Mouse (Mus musculus) heart, postnatal 14 days (tissue): ENCODE measurements around the gene Zfp82. TPM values are rescaled to one million over a fixed set of nuclear protein-coding genes. Genes with fewer than 3 reads are reported as not detected.
"Not testable (repeated sequence)": the region's sequence is repeated elsewhere in the genome, so short reads cannot be mapped to it uniquely, and the experiment has no call there.

ENCODE experiments used
- DNase-seq, 2 experiments: peaks; one replicate each; pipeline ENCODE4 v3.0.0; 2021 to 2022
- intact Hi-C: fragments of 180-260 bp; cut with DNase I; formaldehyde crosslinking; loops from one replicate; pipeline ENCODE4 v1.15.1; 2025
- long read RNA-seq, 2 experiments: library from polyadenylated mRNA; stranded (forward); transcript quantifications; one replicate each; pipeline ENCODE4 v2.0.0; 2021
- total RNA-seq, 2 experiments: library from RNA; stranded (reverse); gene quantifications; 2 replicates each; pipeline ENCODE4 v1.2.3; 2021

Gene Zfp82
- total RNA-seq: 1 to 10 TPM; 2.0 to 2.1 TPM
- long read RNA-seq, experiment 1, partial matches to known transcripts: 0 of 8 reads
- long read RNA-seq, experiment 1, other reads (novel, unspliced or antisense): 5 of 8 reads
- long read RNA-seq, experiment 2, partial matches to known transcripts: 0 of 1 reads
- long read RNA-seq, experiment 2, other reads (novel, unspliced or antisense): 1 of 1 reads

DNA sequence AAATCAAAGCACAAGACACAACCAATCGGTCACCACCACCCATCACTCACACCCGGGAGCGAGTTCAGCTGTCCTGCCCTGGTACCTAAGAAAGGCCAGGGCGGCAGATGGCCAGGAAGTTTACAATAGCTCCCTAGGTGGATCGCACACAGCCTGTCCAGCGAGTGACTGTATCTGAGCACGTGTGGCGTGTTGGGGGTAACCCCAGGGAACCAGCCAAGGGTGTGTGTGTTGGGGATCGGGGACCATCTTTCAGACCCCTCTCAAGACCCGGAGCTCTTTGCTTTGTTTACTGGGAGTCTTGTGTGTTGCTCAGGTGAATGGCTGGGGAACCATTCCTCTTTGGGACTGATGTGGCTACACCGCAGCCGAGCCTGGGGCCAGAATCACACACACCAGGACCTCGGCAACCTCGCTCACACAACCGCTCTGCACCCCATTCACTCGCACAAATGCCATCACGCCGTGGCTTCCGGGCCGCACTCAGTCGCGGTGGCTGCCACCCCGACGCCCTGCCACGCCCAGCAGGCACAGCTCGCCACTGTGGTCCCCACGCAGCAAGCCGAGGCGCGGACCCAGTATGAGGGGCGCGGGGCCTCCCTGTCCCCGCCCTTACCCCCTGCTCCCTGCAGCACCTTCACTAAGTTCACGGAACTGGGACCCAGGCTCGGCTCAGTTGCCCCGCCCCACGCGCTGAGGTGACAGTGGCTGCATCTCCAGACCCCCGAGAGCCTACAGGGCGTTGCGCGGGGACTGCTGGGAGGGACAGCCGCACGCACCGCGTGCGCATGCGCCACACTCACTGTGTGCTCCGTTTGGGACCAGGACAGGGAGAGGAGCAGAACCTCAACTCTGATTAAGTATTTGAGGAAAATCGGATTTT lies at the start of gene Zfp82:
TSS of gene Zfp82 (minus strand) at position 755 of the 883 bp plus-strand sequence.
- peak; percentile 82 to 89 for DNase-seq
- intact Hi-C loops: no loop called here

DNA sequence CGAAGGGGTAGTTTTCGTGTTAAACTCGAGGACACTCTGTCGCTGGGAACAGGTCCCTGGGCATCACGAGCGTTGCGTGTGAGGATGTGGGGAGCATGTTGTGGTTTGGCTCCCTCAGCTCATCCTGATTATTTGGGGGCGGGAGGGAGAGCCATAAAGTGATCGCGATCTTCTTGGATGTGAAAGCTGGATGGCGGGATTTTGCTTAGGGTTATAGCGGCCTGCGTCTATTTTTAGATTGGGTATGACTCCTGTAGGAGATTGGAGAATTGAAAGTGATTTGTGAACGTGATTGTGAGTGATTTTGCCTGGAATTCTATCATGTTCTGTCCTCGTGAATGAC lies 49.5 kb upstream of the Zfp82 start:
- intact Hi-C loops: loop anchor here (5.0 kb wide), 1 partner anchor 35 kb away; no protein-coding TSS in a partner anchor
- DNase-seq: no peak

DNA sequence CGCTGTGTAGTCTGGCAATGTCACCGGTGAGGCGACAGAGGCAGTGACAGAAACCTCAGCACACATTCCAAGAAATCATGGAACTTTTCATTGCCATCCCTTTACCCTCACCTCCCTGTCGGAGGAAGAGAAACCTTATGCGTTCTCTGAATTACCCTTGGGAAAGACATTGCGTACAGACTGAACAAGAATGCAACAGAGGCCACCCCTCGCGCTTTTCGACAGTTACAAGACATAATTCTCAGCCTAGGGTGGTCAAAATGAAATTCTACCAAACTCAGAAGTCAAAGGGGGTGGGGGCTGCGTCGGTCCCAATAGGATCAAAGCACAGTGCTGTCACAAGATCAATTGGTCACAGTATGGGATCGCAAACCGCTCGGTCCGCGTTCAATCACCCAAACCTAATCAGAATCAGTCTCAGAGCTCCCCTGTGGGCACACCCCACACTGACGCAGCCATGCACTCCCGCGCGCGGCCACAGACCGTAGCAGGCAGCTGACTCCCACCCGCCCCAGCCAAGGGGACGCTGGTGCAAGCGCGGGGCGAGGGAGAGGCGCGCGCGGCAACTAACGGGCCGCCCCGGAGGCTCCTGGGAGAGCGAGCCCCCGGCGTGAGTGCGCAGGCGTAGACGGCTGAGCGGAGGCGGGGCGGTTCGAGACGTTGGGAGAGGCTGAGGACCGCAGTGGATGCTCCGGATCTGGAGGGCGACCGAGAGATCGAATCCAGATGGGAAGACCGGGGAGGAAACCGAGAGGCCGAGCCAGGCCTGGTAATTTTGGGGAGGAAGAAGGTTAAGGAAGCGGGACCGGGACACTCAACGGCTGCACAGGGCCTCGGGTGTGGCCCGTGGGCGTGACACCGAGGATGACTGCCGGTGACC lies 48.8 kb upstream of the Zfp82 start, which contains the start of gene Zfp382:
TSS of gene Zfp382 (plus strand) at position 635 of the 880 bp plus-strand sequence.
- peak; percentile 92 to 95 for DNase-seq
- intact Hi-C loops: loop anchor here (5.0 kb wide), 1 partner anchor 34 kb away; no protein-coding TSS in a partner anchor

DNA sequence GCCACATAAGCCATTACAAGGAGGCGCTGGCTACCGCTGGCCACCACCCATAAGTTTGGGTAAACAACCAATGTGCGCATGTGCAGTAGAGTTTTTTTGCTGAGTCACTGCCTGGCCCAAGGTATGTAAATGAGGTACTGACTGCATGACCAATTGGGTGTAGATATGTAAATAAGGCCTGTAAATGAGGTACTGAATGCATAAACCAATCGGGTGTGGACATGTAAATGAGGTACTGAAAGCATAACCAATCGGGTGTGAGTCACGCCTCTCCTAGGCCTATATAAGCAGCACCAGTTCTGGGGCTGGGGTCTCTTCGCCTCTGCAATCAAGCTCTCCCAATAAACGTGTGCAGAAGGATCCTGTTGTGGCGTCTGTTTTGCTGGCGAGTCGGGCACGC lies 45.2 kb upstream of the Zfp82 start:
- intact Hi-C loops, DNase-seq: not testable (repeated sequence)

DNA sequence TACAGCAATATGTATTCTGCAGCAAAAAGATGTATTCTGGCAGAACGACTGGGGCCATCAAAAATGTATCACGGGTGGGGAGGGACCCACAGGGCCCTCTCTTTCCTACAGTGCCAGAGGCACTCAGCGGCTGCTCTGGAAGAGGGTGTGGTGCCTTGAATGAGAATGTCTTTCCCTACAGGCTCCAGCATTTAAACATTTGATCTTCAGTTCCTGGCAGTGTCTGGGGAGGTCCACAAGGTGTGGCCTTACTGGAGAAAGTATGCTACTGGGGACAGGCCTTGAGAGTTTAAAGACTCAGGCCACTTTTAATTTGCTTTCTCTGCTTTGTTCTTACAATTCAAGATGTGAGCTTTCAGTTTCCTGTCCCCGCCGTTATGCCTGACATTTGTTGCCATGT lies 43.4 kb upstream of the Zfp82 start:
- intact Hi-C loops: no loop called here
- DNase-seq: no peak

DNA sequence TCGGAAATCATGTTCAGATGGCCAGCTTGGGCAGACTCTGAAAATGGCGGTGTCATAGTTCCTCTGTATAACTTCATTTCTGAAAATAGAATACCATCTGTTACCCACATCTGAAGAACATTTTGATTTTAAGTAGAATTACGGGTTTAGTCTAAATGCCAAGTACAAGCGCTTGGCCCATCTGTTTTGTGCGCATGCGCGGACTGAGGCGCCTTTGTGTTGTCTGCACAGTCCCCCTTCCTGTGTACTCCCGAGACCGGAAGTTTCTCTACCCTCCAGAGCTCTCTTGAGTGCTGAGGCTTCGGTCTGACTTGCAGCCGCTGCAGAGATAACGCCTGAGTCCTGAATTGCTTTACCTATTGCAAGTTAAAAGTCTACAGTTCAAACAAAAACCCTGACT lies 26.6 kb upstream of the Zfp82 start:
- intact Hi-C loops: loop anchor here (5.0 kb wide), 1 partner anchor 68 kb away; the partner anchor contains the start of gene Zfp146
- DNase-seq: peak; percentile 35 to 40

DNA sequence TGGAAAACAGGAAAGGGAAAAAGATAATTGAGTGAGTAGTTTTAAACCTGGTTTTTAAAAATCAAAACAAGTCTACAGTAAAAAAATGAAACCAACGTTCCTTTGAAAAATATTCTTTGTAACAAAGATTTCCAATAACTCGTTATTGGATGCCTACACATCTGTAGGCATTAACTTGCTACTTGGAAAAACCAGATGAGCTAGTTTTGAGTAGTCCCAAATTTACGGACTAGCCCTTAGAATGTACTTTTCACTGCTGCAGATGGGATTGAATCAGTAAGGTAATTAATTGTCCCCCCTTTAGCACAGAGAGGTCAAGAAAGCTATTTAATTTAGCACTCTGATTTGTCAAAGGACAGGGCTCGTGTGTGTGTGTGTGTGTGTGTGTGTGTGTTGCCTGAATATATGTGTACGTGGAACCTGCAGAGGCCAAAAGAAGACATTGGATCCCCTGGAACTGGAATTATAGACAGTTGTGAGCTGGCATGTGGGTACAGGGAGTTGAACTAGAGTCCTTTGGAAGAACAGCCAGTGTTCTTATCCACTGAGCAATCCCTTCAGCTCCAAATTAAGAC lies 22.9 kb upstream of the Zfp82 start:
- intact Hi-C loops: loop anchor here (5.0 kb wide), 1 partner anchor 72 kb away; the partner anchor contains the start of gene Zfp146
- no peak for DNase-seq

DNA sequence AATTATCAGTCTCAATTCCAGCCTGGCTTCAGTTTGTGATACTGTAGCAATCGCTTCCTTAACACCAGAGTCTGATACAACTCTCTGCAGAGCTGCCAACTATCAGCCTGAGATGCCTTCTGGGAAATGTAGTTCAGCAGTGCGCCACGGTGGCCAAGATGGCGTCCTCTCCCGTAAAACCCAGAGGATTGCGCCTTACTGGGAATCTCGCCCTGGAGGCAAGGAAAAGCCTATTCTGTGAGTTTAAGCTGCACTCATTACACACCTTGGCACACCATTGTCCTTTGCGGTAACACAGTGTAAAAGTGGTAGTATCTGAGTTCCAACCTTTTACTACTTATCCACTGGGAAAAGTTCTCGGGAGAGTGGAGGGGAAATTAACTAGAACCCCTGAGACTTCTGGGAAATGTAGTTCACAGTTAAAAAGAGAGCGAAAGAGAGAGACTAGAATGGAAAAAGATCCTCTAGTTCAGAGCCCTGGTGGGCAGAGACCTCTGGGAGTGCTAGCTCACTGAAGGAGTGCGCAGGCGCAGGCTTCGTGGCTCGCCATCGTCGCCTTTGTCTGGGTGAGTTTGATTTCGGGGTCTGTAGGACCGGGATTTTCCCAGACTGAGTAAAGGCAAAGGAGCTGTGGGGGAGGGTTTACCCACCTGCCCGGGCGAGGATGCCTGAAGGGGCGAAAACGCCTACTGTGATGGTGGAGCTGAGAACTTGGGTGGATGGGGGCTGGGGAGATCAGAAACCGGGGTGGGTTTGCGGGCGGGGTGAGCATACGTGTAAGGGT lies 22.1 kb upstream of the Zfp82 start, which contains the start of gene Zfp260:
TSS of gene Zfp260 (plus strand) at position 132 of the 784 bp plus-strand sequence.
- intact Hi-C loops: loop anchor here (5.0 kb wide), 1 partner anchor 72 kb away; the partner anchor contains the start of gene Zfp146

DNA sequence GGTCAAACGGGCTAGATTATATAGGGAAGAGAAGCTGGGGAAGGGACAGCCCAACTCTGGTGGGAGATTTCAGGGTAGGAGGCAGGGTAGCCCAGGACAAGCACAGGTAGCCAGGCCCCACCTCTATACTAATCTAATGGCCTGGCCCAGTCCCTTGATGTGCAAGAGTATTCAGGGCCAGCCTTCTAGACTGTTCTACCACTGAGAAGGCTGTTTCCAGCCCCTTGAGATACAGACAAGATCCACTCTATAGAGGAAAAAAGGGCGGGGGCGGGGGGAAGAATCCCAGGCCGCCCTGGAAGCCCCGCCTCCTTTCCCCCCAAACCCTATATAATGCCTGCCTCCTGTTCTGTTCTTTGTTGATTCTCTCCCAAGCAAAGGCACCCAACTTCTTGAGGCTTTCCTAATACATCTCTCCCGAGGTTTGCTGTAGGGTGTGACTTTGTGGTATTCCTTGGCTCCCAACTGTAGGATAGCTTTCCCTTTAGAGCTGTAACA lies 21.3 kb upstream of the Zfp82 start:
- DNase-seq: no peak
- intact Hi-C loops: no loop called here

More for the DNA sequence above, 22.1 kb upstream of the Zfp82 start, which contains the start of gene Zfp260:
- peak; percentile 88 to 89 for DNase-seq

DNA sequence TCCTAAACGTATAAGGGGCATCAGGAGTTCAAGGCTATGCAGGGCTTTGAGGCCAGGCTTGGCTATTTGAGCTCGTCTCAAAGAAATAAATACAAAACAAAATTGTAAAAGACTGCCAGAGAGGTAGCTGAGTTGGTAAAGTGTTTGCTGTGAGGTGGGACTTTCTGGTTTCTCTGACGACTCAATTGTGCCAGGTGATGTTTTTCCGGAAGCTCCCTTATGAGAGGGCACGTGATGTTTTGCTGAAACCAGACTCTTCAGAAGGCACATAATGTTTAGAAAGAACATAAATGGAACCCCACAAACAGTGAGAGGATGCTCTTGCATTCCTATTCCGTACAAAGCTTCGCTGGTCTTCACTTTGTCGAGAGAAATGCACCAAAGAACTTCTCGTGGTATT lies 20.0 kb upstream of the Zfp82 start:
- DNase-seq: no peak
- intact Hi-C loops: no loop called here

DNA sequence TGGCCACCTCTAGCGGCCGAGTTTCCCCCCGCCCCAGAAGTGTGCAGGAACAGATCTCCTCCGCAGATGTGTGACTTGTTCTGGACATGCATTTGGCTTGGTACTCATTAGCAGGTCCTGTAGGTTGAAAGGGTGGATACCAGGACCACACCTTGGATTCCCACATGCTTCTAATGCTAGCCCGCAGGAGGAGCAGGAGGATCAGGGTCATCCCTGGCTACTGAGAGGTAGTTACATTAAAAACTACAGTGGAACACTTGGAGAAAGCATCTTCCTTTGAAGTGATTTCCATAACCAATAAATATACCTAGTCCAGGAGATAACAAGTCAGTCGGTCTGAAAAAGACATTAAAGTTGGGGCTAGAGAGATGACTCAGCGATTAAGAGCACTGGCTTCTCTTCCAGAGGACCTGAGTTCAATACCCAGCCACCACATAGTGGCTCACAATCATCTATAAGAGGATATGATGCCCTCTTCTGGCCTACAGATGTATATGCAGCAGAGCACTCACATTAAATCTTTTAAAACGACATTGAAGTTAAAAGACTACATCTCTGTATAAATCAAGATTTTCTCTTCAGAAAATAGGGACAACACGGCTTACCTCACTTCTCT lies 18.4 kb upstream of the Zfp82 start:
- DNase-seq: peak in 1 of 2 experiments; percentile 11
- intact Hi-C loops: no loop called here

DNA sequence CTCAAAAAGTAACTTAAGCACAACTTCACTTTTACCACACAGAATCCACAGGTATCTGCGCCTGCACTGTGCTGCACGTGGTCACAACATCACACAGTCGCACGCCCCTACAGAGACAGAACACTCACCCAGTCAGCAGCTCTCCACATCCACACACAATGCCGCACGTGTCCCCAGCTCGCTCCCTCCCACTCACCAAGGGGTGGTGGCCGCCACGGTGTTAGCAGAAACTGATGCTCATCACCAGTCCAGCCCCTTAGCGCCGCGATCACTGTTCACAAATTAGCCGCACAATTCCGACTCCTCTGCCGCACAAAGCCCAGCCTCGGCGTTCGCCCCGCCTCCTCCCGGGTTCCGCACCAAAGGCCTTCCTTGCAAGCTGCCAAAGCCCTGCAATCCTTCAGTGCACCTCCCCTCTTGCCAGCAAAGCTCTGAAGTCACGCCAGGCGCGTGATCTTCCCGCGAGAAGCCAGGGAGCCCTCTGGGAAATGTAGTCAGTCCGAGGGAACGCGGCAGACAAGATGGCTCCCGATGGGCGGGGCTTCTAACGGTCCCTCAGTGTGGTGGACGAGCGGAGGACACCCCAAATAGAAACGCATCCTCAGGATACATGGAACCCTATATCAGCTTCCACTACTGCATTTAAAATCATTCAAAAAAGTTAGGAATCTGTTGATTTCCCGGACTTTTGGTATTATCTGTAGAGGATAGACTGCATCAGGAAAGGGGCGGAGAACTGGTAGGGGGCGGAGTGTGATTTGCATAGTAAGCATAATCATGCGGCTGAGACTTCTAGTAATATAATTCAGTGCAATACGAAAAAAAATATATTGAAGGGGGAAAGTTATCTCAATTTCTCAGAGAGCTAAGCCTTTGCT lies 17.6 kb upstream of the Zfp82 start, which contains the start of the genes Gm26920 and Zfp566:
TSS of gene Gm26920 (minus strand) at position 319 of the 878 bp plus-strand sequence.
TSS of gene Zfp566 (minus strand) at position 436 of the 878 bp plus-strand sequence.
- intact Hi-C loops: no loop called here
- DNase-seq: peak; percentile 94 to 97

DNA sequence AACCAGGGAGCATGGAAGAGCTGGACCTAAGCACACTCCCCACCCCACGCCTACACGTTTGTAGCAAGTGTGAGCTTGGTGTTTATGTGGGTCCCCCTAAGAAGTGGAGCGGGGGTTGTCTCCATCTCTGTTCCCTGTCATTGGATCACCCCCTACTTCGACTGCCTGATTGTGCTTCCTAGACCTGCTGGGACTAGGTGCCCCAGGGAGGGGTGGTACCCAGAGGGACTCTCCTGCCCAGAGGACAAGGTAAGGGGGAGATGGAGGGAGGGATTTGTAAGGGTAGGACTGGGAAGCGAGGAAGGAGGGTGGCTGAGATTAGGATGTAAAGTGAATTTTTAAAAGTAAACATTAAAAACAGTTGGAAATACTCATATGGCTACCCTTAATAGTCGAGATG lies 16.7 kb upstream of the Zfp82 start:
- intact Hi-C loops: loop anchor here (2.0 to 5.0 kb wide), 2 partner anchors 33 to 77 kb away; partner anchors contain the start of gene Zfp382
- DNase-seq: no peak

DNA sequence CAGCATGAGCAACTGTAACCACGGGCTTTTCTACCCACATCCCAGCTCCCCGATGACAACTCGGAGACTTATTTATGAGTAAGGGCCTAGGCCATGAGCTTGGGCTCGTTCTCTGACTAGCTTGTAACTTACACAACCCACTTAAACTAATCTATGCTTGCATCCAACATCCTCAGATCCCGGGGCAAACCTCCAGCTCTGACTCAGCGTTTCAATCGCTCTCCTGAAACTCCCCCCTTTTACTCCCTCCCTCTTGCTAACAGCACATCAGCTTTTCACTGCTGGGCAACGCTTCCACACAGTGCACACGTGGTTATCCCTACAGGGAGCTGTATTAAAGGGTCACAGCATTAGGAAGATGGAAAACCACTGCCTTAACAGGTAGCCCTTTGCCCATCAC lies 13.8 kb upstream of the Zfp82 start:
- no peak for DNase-seq
- intact Hi-C loops: loop anchor here (5.0 kb wide), 1 partner anchor 36 kb away; the partner anchor contains the start of gene Zfp382

DNA sequence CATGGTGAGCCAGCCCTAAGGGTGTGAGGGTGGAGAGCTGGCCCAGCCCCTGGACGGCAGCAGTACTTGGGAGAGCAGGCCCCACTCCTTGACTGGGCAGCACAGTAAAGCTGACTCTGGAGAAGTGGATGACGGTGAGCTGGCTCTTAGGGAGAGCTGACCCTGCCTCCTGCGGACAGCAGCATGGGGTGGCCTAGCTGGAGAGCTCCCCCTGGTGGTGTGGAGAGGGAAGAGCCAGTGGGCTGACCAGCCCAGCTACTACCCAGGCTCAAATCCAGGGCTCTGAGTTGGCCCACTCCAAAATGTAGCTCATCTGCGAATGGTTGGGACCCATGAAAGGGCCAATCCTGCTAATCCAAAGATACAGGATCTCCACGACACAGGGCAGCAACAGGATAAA lies 8.1 kb downstream of the Zfp82 start:
- no peak for DNase-seq

DNA sequence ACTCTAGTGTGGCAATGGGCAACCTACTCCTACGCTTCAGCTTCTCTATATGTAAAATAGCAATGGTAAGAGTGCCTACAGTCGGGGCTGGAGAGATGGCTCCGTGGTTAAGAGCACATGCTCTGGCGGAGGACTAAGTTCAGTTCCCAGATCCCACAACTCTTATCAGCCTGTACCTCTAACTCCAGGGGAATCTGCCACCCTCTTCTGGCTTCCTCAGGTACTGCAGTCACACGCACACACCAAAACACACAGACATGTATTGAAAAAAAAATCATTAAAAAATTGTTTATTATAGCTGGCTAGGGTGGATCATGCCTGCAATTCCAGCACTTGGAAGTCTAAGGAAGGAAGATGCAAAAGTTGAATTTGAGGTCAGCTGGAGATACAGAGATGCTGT lies 10.2 kb downstream of the Zfp82 start:
- no peak for DNase-seq
- intact Hi-C loops: no loop called here

More for the DNA sequence above, 8.1 kb downstream of the Zfp82 start:
- intact Hi-C loops: no loop called here

DNA sequence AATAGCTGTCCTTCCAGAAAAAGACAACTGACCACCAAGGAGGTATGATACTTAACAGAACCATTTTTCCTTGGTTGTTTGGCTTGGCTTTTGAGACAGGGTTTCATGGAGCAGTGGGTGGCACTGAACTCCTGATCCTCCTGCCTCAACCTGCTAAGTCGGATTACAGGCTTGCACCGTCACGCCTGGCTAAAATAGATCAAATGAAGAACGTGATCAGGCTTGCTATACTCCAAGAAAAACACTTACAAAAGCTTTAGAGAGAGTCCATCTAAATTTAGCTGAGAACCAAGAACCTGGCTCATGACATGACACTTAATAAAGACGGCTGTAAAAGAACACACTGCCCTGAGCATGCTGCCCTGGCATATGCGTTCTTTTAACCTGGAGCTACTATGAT lies 12.4 kb downstream of the Zfp82 start:
- intact Hi-C loops: no loop called here
- DNase-seq: no peak
